Mouse (Mus musculus) common myeloid progenitor, adult 5-6 weeks (primary cell): ENCODE measurements around the gene Arntl. TPM values are rescaled to one million over a fixed set of nuclear protein-coding genes. Genes with fewer than 3 reads are reported as not detected.
"Not testable (repeated sequence)": the region's sequence is repeated elsewhere in the genome, so short reads cannot be mapped to it uniquely, and the experiment has no call there.

ENCODE experiments used
- ATAC-seq: replicated peaks from 2 replicates; pipeline ENCODE4 v1.8.0; 2016; ENCODE audit warnings: low read depth, mild to moderate bottlenecking, moderate TSS enrichment, inconsistent platforms; ENCODE audit not compliant: poor library complexity, severe bottlenecking
- total RNA-seq: library from RNA; stranded (forward); fragments of 200-1000, 187-1606 nt; gene quantifications from 2 replicates; pipeline ENCODE4 v1.2.3, GENCODE M21; 2017

Gene Arntl
- total RNA-seq, 1 experiment from 2014 or later: 6.4 TPM

DNA sequence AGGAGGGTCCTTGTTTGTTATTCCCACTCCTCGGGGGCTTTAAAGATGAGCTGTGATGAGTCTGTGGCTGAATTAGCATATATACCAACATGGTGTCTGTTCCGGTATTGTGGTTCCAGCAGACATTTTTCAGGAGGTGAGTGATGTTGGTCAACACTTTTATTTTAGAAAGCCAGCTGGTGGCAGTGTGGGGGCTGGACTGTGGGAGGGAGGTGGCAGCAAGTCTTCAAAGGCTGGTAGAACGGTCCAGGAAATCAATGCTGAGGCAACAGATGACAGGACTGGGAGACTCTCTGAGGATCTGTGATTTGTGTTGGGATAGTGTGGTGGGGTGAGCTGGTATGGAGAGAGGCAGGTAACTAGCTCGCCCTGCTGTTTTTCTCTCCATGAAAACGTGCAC is 39.9 kb downstream of the Arntl start:
- ATAC-seq: no peak

DNA sequence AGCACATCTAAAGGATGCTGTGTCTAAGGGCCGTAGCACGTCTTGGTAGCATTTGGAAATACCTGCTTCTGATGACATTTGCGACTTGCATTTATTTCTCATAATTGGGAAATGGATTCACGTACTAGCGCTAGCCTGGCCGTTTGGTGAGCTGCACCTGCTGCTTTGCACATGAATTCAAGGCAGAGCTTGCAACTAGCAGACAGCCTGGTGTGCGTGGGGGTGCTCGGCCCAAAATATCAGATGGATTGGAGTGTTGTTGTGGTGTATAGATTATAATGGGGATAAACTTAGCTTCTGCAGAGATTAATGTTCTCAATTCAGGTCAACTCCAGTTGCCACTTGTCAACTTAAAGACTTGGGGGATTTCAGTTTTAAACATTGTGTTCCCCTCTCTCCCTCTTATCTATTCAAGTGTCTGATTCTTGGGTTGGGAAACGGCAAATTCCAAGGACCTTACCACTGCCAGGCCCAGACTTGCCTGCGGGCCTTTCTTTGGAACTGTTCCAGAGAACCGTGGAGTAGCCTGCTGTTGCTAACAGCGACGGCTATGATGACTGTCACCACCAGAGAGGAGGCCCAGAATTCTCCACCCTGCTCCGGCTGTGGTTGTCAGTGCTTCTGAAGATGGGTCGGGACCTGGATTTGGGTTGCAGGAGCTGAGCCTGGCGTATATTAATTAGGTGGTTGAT is 42.0 kb downstream of the Arntl start:
- no peak for ATAC-seq

DNA sequence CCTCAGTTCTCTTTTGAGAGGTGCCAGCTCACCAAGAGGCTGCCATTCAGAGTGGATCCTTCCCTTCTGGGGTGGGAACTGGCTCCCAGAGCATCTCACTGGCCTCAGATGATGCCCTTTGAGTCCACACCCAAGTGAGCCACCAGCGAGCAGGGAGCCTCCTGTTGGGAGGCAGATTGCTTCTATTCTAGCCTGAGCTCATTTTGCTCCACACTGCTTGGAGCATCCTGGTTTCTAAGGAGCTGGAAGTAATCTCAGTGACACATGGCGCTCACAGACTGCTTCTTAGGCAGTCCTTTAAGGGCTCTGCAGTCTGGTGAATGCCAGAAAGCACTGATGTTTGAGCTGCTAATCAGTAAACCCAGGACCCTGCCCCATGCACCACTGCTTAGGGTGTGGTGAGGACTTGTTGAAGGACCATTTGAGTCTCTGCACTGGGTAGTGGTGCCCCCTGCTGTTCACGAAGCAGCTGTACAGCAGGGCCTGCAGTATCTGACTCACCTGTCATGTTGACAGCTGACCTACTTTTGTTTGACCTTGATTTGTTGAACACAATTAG is 43.2 kb downstream of the Arntl start:
- ATAC-seq: peak; percentile 78; the same call in 1 of the 2 replicates

DNA sequence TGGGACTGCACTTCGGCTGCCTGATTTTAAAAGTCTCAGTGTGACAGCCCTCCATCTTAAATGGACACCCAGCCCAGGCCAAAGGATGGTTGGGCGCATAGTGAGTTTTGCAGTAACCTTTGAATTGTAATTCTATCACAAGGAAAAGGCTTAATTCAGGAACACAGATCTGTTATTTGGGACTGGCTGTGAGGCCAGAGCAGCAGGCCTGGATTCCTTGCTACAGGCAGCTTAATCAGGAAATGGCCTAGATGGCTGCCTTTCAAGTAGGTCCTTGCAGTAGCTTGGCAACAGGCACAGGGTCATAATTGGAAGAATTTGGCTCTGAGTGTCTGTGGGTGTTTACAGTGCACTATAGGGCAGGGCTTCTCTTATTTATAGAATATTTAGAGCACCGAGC is 43.7 kb downstream of the Arntl start:
- ATAC-seq: no peak

DNA sequence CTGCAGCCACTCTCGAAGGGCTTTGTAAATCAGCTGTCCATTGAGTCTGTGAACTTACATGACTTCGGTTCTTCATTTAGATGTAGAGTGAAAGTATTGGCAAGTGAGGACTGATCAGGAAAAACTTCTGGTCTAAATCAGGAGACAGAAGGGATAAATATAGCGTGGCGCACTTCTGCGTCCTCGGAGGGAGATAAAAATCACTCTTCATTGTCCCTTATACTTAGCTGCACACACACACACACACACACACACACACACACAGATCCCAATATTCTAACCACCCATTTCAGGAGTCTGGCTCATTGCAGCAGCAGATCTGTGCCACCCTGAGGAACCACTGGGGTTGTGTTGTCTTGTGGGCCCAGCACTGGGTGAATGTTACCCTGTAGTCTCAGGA is 44.3 kb downstream of the Arntl start:
- ATAC-seq: no peak

DNA sequence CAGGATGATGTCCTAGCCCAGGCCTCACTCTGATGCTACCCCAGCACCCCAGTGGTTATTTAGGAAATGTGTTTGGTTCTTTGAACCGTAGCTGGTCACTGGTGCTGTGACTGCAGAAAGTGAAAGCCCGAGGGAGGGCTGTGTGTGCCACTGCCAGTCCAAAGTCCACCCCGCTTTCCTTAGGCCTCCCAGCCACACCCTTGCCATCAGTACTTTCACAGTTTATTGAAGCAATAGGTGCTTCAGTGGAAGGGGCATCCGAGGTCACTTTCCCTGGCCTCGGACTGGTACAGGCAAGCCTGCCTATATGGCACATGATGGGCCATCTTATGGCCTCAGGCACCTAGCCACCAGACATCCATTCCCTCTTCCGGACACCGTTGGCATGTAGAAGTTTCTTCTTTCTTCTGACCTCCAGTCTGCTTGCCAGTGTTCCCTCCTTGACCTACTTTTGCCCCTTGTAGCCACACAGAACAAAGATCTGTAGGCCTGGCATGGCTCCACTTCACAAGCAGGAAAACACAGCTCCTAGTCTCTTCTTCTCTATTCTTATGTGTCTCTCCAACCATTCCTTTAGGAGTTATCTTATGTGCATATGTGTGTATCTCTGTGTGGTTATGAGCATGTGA is 46.6 kb downstream of the Arntl start:
- ATAC-seq: no peak

DNA sequence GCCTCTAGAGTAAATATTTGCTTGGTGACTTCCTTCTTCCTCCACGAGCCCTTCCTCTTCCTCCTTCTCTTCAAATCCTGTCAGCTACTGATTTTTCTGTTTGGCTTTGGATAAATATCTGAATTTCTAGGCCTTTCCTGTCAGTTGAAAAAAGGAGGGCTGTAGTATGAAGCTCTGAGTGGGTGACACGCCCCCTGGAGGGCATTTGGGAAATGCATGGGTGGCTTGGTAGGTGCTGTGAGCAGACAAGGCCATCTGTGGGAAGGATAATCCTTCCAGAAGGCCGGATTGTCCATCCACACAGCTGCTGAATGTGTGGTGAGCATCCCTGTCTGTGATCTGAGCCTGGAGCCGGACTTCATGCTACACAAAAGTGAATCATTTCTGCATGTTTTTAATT is 48.8 kb downstream of the Arntl start:
- ATAC-seq: peak; percentile 53

DNA sequence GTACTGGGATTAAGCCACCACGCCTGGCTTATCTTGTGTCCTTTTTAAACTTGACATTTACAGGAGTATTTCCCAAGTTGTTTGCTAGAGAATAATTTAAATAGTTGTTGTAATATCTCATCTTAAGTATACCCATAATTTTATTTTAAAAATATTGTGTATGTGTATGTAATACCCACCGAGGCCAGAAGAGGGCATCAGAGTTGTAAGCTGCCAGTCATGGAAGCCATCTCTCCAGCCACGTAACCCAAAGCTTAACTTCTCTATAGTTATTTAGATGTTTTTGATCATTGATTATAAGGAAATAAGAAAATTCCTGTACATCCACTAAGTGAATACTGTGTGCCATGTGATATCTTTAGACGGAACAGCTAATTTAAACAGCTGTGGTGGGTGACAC is 51.2 kb downstream of the Arntl start:
- peak; percentile 53; the same call in 1 of the 2 replicates for ATAC-seq

DNA sequence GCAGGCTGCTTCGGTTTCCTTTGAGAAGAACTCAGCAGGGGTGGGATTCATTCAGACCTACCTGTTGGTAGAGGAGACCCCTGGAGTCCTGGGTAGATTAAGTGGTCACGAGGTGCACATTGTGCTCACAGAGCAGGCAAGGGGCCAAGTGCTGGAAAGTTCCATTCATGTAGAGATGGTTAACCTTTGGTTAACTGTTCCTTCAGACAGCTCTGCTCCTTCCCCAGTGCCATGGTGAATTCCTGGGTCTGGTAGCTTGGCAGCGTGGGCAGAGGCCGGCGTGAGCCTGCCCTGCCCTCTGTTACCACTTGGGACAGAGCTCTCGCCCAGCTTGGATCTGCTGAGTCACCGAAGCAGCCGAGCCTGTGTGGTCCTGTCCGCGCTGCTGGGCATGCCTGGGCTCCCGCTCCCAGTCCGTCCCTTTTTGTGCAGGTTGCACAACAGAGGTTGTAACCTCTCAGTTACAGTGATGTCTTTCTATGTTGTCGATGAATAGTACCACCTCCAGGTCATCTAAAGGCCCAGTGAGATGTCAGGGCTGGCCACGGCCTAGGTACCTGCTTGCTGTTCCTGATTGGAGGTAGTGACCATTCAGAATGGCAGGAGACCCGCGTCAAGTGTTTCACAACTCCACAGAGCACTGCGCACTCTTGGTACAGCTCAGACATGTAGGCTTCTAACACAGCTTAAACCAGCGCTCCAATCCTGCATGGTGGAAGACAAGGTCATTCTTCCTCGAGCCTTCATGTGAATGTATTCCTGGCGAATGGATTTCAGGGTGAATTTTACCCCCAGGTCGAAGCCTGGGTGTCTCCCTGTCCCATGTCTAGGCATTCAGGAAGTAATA is 53.3 kb downstream of the Arntl start:
- peak; percentile 92 for ATAC-seq

DNA sequence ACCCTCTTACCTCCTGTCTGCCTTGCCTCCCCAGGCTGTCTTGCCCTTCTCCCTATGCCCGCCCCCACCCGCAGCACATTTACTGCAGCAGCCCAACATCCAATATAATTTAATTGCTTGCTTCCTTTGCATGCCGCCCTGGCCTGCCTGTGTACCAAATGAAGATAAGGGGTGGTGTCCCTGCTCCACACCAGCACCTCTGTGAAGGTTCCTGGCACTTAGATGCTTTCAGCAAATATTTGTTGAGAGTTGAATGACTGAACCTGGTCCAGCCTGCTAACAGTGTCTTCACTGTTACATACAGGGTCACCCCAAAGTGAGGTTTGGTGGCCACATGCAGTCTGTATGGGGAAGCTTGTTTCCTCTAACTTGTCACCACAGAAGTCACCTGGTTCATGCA is 54.4 kb downstream of the Arntl start:
- ATAC-seq: no peak

DNA sequence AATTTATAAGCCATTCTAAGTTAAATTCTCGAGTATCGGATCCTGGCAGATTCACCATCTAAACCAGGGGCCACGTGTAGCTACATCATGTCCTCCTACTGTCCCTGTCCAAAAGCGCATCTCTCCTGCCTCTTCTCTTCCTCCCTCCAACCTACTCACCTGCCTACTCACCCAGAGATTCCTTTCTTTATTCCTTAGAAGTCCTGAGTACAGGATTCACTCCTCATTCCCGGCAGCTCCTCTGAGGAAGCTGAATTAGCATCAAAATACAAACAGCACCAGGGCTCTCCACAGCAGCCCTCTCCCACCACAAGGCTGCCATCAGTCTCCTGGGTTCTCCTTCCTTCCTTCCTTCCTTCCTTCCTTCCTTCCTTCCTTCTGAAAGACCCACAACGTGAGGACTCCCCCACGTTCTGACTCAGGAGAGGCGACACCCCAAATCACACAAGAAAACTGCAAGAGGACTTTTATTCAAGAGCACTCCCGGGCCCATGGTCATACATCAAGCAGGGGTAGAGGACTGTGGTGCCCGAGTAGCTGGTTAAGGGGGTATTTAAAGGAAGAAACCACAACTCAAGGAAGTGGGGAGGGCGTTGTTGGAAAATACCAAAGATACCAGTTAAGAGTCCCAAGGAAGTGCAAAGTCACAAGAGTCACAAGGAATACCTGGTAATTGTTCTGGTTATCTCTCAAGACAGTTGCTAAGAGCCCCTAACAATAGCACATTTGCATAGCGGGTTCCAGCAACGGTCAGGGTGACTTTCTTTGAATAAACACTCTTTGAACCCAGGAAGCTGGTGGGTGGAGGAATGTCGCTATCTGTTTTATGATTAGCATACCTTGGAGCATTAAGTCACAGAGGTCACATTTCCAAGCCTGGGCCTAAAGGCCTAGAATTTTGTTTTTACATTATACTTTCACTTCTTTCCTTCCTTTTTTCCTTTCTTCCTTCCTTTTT is 55.5 kb downstream of the Arntl start:
- ATAC-seq: not testable (repeated sequence)

DNA sequence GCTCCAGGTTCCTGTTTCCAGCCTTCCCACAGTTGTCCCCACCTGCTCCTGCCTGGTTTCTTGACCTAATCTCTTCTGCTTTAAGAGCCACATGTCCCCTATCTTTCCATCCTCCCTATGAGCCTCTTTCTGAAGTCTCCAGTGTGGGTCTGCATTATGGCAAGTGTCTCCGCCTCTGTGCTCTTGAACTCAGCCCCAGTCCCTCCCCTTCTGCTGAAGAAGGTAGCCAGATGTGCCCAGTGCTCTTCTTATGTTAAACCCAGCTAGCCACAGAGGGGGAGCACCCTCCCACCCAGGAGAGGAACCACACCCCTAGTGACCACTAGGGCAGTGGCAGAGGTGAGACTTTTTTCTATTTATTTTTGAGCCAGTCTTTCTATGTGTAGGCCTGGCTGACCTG is 56.7 kb downstream of the Arntl start:
- ATAC-seq: no peak

DNA sequence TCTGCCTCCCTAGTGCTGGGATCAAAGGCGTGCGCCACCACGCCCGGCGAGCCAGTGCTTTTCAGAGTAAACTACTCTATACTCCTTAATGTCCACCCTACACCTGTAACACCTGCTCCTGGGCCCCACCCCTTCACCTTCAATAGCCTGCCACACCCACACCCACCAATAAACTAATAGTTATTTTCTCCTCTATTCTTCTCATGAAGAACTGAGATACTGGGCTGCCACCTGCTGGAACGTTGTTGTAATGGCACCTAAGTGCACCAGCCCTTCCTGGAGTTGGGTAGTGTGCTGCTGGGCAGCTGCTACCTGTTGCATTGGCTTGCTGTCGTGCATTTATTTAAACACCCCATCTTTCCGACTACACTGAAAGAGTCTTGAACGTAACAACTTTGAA is 61.0 kb downstream of the Arntl start:
- peak; percentile 82 for ATAC-seq

DNA sequence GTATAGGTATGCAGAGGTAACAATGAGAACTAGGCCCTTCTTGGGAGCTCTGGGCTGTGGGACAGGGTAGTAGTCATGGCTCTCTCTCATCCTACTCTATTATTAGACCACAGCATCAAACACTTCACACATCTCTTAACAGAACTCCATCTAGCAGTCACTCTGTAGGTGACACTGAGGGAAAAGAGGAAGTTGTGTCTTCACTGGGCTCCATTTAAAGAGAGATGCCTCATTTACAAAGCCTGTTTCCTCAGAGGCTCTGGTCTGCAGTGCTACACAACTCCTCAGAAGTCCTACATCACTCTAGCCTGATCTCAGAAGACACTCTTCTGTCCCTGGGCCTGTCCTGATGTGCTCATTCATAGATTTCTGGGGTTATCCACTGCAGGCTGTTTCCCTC is 61.8 kb downstream of the Arntl start:
- peak; percentile 59 for ATAC-seq

DNA sequence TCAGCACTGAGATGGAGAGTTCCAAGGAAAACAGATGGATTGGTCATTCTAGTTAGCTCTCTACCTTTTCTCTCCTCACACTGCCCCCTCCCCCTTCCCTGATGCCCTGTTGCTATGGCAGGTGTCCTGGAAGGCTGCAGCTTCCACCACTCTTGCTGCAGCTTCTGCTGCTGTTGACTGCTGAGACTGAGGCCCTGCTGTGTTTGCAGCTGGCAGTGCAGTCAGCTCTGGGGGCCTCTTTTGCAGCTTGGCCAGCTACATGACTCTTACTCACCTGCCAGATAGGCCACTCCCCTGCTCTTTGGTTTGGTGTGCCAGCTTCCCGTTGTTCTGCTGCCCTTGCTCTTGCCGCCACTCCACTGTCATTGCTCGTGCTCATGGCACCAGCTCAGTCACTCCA is 62.7 kb downstream of the Arntl start:
- no peak for ATAC-seq

DNA sequence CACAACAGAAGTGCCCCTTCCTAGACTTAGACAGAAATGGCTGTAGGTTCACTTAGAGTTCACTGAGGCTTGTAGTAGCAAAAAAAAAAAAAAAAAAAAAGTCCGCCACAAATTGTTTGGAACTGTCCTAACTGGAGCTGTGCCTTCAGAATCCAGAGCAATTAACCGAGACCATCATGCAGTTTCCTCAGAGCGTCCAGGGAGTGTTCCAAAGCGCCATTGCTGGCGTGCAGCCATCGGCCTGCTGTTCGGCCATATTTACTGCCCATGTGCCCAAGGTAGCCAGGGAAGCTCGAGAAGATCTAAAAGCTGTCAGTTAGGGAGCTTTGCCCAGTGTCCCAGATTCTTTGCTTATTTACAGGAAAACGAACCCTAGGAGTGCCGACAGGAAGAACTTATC is 63.3 kb downstream of the Arntl start:
- no peak for ATAC-seq

DNA sequence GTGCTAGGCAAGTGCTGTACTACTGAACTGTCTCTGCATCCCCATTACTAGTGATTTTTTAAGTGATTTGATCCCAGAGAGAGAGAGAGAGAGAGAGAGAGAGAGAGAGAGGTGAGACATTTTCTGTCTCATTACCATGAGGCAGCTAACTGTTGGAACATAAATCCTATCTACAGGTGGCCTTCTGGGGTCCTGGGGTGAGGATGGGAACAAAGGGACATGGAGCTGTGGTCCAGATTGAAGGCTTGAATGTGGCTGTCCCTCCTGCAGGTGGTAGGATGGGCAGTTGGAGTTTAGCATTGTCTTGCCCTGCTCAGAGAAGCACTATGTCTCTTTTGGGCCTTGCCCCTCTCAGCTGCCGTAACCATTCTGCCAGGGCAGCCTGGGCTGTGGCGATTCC is 63.7 kb downstream of the Arntl start:
- no peak for ATAC-seq

DNA sequence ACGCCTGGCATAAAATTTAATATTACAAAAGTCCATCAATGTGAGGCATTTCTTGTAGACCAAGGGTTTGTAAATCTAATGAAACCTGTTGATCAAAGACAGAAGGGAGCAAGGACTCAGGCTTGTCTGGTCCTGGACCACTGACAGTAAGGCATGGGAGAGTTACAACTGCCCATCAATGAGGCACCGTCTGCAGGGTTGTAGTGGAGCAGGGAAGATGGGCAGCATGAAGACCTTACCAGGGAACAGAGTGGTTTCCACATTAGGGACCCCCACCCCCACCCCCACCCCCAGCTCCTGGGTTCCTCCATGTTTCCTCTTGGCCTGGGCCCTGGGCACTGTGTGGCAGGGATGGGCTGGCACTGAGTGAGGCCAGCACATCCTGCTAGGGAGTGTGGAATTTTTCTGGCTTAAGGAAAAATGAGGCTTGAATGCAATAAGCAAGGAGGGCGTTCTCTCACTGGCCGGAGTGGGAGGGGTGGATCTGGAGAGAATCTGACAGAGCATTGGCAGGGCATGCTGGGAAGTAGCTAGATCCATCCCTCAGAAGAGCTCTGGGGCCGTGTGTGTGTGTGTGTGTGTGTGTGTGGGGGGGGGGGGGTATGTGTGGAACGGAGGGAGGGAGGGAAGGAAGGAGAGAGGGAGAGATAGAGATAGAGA is 65.2 kb downstream of the Arntl start:
- ATAC-seq: no peak

DNA sequence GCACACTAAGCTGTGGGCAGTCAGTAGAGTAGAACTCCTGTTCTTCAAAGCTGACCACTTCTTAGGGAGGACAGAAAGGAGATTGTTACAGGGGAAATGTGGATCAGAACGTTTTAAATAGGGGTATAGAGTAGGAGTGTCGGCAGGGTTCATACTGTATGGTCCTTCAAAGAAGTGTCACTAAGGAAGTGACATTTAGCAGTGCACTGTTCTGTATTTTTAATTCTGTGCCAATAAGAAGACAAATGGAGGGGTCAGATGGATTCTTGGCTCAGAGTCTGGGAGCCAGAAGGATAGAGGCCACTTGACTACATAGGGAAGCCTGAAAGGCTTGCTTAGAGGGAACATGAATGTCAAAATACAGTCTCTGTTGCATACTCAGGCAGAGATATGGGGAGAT is 70.0 kb downstream of the Arntl start:
- ATAC-seq: no peak
